Mouse (Mus musculus) left cerebral cortex, adult 18-20 months (tissue): ENCODE data around the gene Apln. TPM values are rescaled to one million over a fixed set of nuclear protein-coding genes. Genes with fewer than 3 reads are reported as not detected.

Experiments used
- DNase-seq, 2 experiments: peaks; one replicate each; pipeline ENCODE4 v3.0.0; 2021 to 2022; ENCODE audit warnings: low spot score in 2 of 2, mixed read lengths in 1 of 2
- total RNA-seq, 2 experiments: library from RNA; stranded (reverse); gene quantifications; 2 replicates each; pipeline ENCODE4 v1.2.3; 2021

The Apln gene
- total RNA-seq, 2 experiments from 2014 or later, result 17.5 to 18.5 TPM

- peak; percentile 64 to 75 for DNase-seq
Measured at GRCm38 (mm10) chrX:48019940-48020339, 14.7 kb downstream of the Apln start.

DNA sequence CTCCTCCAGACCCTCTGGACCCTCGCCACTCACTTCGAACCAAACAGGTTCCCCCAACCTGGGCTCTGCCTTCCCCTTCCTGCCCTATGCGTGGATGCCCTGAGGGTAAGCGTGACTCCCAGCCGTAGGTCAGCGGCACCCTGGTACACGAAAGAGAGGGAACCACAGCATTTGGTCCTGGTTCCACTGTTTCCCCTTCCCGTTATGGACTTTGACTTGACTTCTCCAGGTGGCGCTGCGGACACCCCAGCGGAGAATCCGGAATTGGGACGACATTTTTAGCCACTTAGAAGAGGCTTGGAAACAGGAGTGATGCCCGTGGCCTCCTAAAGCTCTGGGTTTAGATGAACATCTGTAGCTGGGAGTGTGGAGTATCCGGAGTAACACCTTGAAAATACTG lies 15.3 kb downstream of the Apln start:
- no peak for DNase-seq

DNA sequence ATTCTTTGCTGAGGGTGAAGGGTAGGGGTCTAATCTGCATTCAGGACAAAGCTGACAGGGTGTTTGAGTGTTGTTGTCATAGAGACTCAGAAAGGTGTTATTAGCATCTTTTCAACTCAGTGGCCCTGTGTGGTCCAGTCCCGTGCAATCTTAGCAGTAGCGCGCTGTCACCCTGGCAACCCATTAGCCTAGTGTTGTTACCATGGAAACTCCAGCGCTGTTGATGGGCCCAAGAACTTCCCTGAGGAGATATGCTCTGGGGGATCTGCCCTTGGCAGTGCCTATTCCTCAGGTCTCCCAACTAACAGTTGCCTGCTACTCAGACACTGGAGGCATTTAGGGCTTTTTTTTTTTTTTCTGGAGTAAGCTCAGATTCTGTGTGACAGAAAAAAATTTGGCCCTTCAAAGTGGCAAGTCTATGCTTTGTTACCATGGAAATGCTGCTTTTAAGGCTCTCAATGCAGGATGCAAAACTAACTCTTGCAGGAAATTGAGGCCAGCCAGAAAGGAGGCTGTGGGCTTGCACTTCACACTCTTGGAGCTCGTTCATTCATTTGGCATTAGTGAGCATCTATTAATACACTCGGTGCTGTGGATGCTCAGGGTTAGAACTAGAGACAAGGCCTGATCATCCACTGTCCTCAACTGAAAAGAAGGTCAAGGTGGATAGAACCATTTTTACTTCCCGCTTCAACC lies 17.6 kb downstream of the Apln start:
- DNase-seq, result peak in 1 of 2 experiments; percentile 47

- DNase-seq, result no peak
Measured at GRCm38 (mm10) chrX:48011656-48012055, 23.0 kb downstream of the Apln start.

GRCm38 (mm10) chrX:48006062-48006461 lies 28.6 kb downstream of the Apln start:
- DNase-seq, result no peak

- DNase-seq, result no peak
Measured at GRCm38 (mm10) chrX:48004786-48005185, 29.9 kb downstream of the Apln start.

GRCm38 (mm10) chrX:48001151-48001550 lies 33.5 kb downstream of the Apln start:
- DNase-seq, result no peak

DNA sequence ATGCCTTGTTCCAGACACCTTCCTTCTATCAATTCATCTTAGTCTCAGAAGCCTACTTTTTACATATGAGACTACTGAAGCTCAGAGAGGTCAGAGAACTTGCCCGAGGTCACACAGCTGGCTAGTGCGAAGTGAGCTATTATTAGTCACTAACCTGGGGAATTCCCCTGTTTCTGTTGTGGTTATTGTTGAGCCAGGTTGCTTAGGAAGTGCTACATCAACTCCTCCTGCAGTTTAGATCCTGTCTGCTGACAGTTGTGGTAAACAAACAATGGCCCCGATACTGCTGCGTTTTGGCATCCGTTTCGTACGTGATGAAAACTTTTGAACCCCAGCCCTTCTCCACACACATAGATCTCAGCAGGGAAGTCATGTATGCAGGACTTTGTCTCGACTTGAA lies 36.2 kb downstream of the Apln start:
- no peak for DNase-seq

GRCm38 (mm10) chrX:47992606-47993005 lies 42.0 kb downstream of the Apln start:
- peak; percentile 69 to 76 for DNase-seq

- no peak for DNase-seq
Measured at GRCm38 (mm10) chrX:47988024-47988423, 46.6 kb downstream of the Apln start.

DNA sequence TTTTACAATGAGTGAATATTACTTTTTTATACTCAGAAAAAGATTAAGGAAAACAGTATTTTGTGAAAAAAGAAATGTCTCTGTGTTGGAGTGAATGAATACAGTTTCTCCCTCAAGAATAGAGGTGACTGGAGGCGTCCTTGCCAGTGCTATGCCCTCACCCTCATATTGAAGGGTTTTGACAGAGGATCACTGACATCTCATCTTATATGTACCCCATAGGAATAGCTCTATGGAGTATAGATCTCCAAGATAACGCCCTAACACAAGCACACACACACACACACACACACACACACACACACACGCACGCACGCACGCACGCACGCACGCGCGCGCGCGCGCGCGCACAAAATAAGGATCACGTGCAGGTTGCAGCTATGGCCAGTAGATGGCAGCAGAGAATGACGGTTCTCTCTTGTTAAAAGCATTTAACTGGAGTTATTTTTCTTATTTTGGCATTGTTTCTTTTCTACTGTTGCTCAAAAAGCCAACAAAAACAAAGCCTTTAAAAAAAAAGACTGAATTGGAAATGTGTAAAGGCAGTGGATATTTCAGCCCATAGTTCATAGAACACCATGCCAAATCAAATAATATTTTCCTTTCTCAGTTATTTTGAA lies 49.5 kb downstream of the Apln start:
- peak; percentile 22 to 62 for DNase-seq

GRCm38 (mm10) chrX:47977078-47977477 lies 57.6 kb downstream of the Apln start:
- no peak for DNase-seq

DNA sequence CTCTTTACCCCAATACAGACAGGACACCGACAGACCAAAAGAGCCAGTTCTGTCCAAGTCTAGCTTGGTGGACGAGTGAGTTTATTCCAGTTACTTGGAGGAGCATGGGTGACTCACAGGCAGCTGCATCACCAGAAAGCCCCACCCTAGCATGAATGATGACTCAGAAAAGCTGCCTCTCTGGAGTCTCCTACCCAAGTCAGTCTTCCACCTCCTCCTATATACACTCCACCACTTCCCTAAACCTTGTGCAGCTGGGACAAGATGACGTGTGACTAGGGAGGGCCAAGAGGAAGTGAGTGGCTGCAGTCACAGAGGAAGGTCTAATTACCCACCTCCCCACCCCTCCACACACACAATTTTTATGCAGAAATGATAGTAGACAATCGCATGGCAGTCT lies 58.1 kb downstream of the Apln start:
- DNase-seq, result peak; percentile 10 to 16

Other genes with a start within 250 kb of the Apln start
- gene Smarca1, start 141.9 kb downstream of the Apln start, total RNA-seq, result 10 to 100 TPM; 44.7 to 47.9 TPM
- gene Ocrl, start 122.5 kb downstream of the Apln start, total RNA-seq, result 10 to 100 TPM; 47.8 to 52.8 TPM
- gene Xpnpep2, start 73.9 kb upstream of the Apln start, total RNA-seq, result under 1 TPM; 0.26 to 0.45 TPM
- gene Sash3, start 111.6 kb upstream of the Apln start, total RNA-seq, result 1 to 10 TPM; 1.6 to 1.7 TPM
- gene Zdhhc9, start 174.0 kb upstream of the Apln start, total RNA-seq, result 10 to 100 TPM; 44.0 to 45.8 TPM
- gene Utp14a, start 222.0 kb upstream of the Apln start, total RNA-seq, result 10 to 100 TPM; 16.2 to 16.8 TPM